Mouse (Mus musculus) liver, postnatal 0 days (tissue): ENCODE measurements around the gene Sufu.

Experiments
- CTCF ChIP-seq: sonication (generic); IDR thresholded peaks from 2 replicates; pipeline ENCODE4 v1.5.1; 2016; ENCODE audit warnings: antibody characterized with exemption, low read depth
- EP300 ChIP-seq: IDR thresholded peaks from 2 replicates; pipeline ENCODE4 v1.6.1; 2016; ENCODE audit warnings: antibody characterized with exemption, low read depth, mild to moderate bottlenecking

GRCm38 (mm10) chr19:46457798-46458197 lies 61.1 kb downstream of the Sufu start:
- no peak for TF ChIP-seq CTCF
- no peak for TF ChIP-seq EP300
